Mouse (Mus musculus) megakaryocyte, embryonic 14.5 days (primary cell): ENCODE measurements at regions not wholly inside any gene's neighbourhood (a gene's known extent, or its start where the extent isn't known, plus 50 kb on each side); places are given as distances from the start of the nearest gene placed in this dataset.
A peak's percentile ranks its signal among the peaks of the same experiment; 100 is the strongest.

Source experiments
- H3K27me3 ChIP-seq: replicated peaks from 2 replicates; pipeline ENCODE3; 2012; ENCODE audit warnings: inconsistent platforms
- H3K36me3 ChIP-seq: replicated peaks from 2 replicates; pipeline ENCODE3; 2012; ENCODE audit warnings: low read length, inconsistent platforms, mixed read lengths
- H3K4me1 ChIP-seq: 2 replicates; pipeline ENCODE4 v1.6.1; 2012; ENCODE audit warnings: inconsistent platforms
- H3K4me3 ChIP-seq: replicated peaks from 2 replicates; pipeline ENCODE3; 2012; ENCODE audit warnings: moderate library complexity, mild to moderate bottlenecking, inconsistent platforms
- H3K9me3 ChIP-seq: 2 replicates; pipeline ENCODE4 v1.6.1; 2012; ENCODE audit warnings: inconsistent platforms
- FLI1 ChIP-seq: IDR thresholded peaks from 2 replicates; pipeline ENCODE4 v1.6.1; 2012; ENCODE audit warnings: low read length, inconsistent platforms, mixed read lengths
- GATA1 ChIP-seq: IDR thresholded peaks from 3 replicates; pipeline ENCODE4 v1.6.1; 2012; ENCODE audit warnings: mixed read lengths, low read length, inconsistent platforms, borderline replicate concordance

GRCm38 (mm10) chr5:150866198-150866597, 86.2 kb upstream of the Kl start:
- Histone ChIP-seq H3K4me3 (peak overlapping the region; percentile 3), H3K27me3 (no peaks in the 10 kb centered on the region), H3K9me3 (peaks cover 34% of the 10 kb centered on the region), H3K36me3 (no peaks in the 10 kb centered on the region), H3K4me1 (no peaks in the 10 kb centered on the region)
- no peak for TF ChIP-seq FLI1
- TF ChIP-seq GATA1 = no peak

GRCm38 (mm10) chr5:150869954-150870353, 82.5 kb upstream of the Kl start:
- Histone ChIP-seq H3K9me3 (peaks cover 43% of the 10 kb centered on the region), H3K27me3 (peaks cover 1% of the 10 kb centered on the region), H3K4me3 (no peak overlapping the region), H3K36me3 (no peaks in the 10 kb centered on the region), H3K4me1 (no peaks in the 10 kb centered on the region)
- TF ChIP-seq FLI1 = no peak
- no peak for TF ChIP-seq GATA1

- H3K36me3 ChIP-seq = no peaks in the 10 kb centered on the region
- H3K4me1 ChIP-seq = no peaks in the 10 kb centered on the region
- TF ChIP-seq FLI1 (no peak), GATA1 (no peak)
- peaks cover 49% of the 10 kb centered on the region for H3K9me3 ChIP-seq
- no peak overlapping the region for H3K4me3 ChIP-seq
- peaks cover 1% of the 10 kb centered on the region for H3K27me3 ChIP-seq
Observed at GRCm38 (mm10) chr5:150878805-150879204, 73.6 kb upstream of the Kl start.

- Histone ChIP-seq H3K4me3 (no peak overlapping the region), H3K9me3 (peaks cover 26% of the 10 kb centered on the region), H3K4me1 (no peaks in the 10 kb centered on the region), H3K27me3 (no peaks in the 10 kb centered on the region), H3K36me3 (no peaks in the 10 kb centered on the region)
- TF ChIP-seq FLI1 = no peak
- no peak for TF ChIP-seq GATA1
Observed at GRCm38 (mm10) chr5:150883676-150884075, 68.7 kb upstream of the Kl start.

- TF ChIP-seq GATA1 (no peak), FLI1 (no peak)
- Histone ChIP-seq H3K4me1 (no peaks in the 10 kb centered on the region), H3K36me3 (no peaks in the 10 kb centered on the region), H3K27me3 (no peaks in the 10 kb centered on the region), H3K9me3 (peaks cover 17% of the 10 kb centered on the region), H3K4me3 (no peak overlapping the region)
Observed at GRCm38 (mm10) chr5:150890086-150890485, 62.3 kb upstream of the Kl start.

- Histone ChIP-seq H3K4me1 (no peaks in the 10 kb centered on the region), H3K9me3 (peaks cover 13% of the 10 kb centered on the region), H3K4me3 (no peak overlapping the region), H3K27me3 (no peaks in the 10 kb centered on the region), H3K36me3 (no peaks in the 10 kb centered on the region)
- no peak for TF ChIP-seq GATA1
- TF ChIP-seq FLI1 = no peak
Observed at GRCm38 (mm10) chr5:150891262-150891940, 61.0 kb upstream of the Kl start.

- H3K27me3 ChIP-seq = no peaks in the 10 kb centered on the region
- no peaks in the 10 kb centered on the region for H3K36me3 ChIP-seq
- TF ChIP-seq FLI1 (no peak), GATA1 (no peak)
- no peak overlapping the region for H3K4me3 ChIP-seq
- H3K9me3 ChIP-seq = 0 out of 2 replicates have a peak, but pooled peaks cover 5% of the 10 kb centered on the region
- H3K4me1 ChIP-seq = no peaks in the 10 kb centered on the region
Observed at GRCm38 (mm10) chr5:150894049-150894738, 58.2 kb upstream of the Kl start.

GRCm38 (mm10) chr5:150894739-150895085, 57.7 kb upstream of the Kl start:
- TF ChIP-seq GATA1 = no peak
- TF ChIP-seq FLI1 = no peak
- Histone ChIP-seq H3K27me3 (no peaks in the 10 kb centered on the region), H3K4me1 (no peaks in the 10 kb centered on the region), H3K36me3 (no peaks in the 10 kb centered on the region), H3K4me3 (no peak overlapping the region), H3K9me3 (0 out of 2 replicates have a peak, but pooled peaks cover 9% of the 10 kb centered on the region)

- TF ChIP-seq GATA1 = no peak
- no peak for TF ChIP-seq FLI1
- H3K9me3 ChIP-seq = peaks cover 30% of the 10 kb centered on the region
- H3K4me1 ChIP-seq = no peaks in the 10 kb centered on the region
- no peaks in the 10 kb centered on the region for H3K27me3 ChIP-seq
- H3K36me3 ChIP-seq = no peaks in the 10 kb centered on the region
- no peak overlapping the region for H3K4me3 ChIP-seq
Observed at GRCm38 (mm10) chr5:150901661-150902060, 50.7 kb upstream of the Kl start.
